Mouse (Mus musculus) kidney, adult 11 months (tissue): Measurements from ENCODE around the gene Gsto2.

Experiments used
- DNase-seq: peaks from one replicate; pipeline ENCODE4 v3.0.0; 2022

The Gsto2 gene

GRCm38 (mm10) chr19:47859180-47859579, 6.2 kb upstream of the Gsto2 start:
- DNase-seq: no peak

- DNase-seq: no peak
These were observed 2.8 kb upstream of the Gsto2 start for GRCm38 (mm10) chr19:47862581-47862980.

- DNase-seq: no peak
These were observed 1.3 kb upstream of the Gsto2 start for GRCm38 (mm10) chr19:47864051-47864450.

- no peak for DNase-seq
These were observed 613 bp upstream of the Gsto2 start for GRCm38 (mm10) chr19:47864721-47865120.

GRCm38 (mm10) chr19:47867628-47868175, 2.4 kb downstream of the Gsto2 start:
- DNase-seq: no peak

- DNase-seq: no peak
These were observed 3.6 kb downstream of the Gsto2 start for GRCm38 (mm10) chr19:47868951-47869350.

GRCm38 (mm10) chr19:47869516-47869915, 4.2 kb downstream of the Gsto2 start:
- no peak for DNase-seq

- no peak for DNase-seq
These were observed 4.8 kb downstream of the Gsto2 start for GRCm38 (mm10) chr19:47870102-47870666.

GRCm38 (mm10) chr19:47871515-47871914, 6.2 kb downstream of the Gsto2 start:
- DNase-seq: no peak

- no peak for DNase-seq
These were observed 10.9 kb downstream of the Gsto2 start for GRCm38 (mm10) chr19:47876252-47876651.

GRCm38 (mm10) chr19:47881538-47881937, 16.2 kb downstream of the Gsto2 start:
- no peak for DNase-seq

- peak; percentile 51 for DNase-seq
These were observed 17.0 kb downstream of the Gsto2 start for GRCm38 (mm10) chr19:47882151-47882881.

GRCm38 (mm10) chr19:47882882-47883254, 17.5 kb downstream of the Gsto2 start:
- DNase-seq: no peak

- no peak for DNase-seq
These were observed 19.2 kb downstream of the Gsto2 start for GRCm38 (mm10) chr19:47884296-47885085.

GRCm38 (mm10) chr19:47885191-47885743, 19.9 kb downstream of the Gsto2 start:
- no peak for DNase-seq

- DNase-seq: no peak
These were observed 20.6 kb downstream of the Gsto2 start for GRCm38 (mm10) chr19:47885886-47886285.

GRCm38 (mm10) chr19:47886617-47887016, 21.3 kb downstream of the Gsto2 start:
- DNase-seq: peak; percentile 83

- no peak for DNase-seq
These were observed 22.1 kb downstream of the Gsto2 start for GRCm38 (mm10) chr19:47887417-47887816.

GRCm38 (mm10) chr19:47888037-47888436, 22.7 kb downstream of the Gsto2 start:
- no peak for DNase-seq

GRCm38 (mm10) chr19:47890489-47891130, 25.3 kb downstream of the Gsto2 start:
- DNase-seq: peak; percentile 75

GRCm38 (mm10) chr19:47891562-47892312, 26.4 kb downstream of the Gsto2 start:
- DNase-seq: peak; percentile 59

GRCm38 (mm10) chr19:47893092-47893491, 27.8 kb downstream of the Gsto2 start:
- no peak for DNase-seq
